Mouse (Mus musculus) liver, adult 2 months (tissue): ENCODE results near the gene Tut1. TPM values are rescaled to one million over a fixed set of nuclear protein-coding genes. Genes with fewer than 3 reads are reported as not detected.

ENCODE experiments used
- DNase-seq: peaks from one replicate; pipeline ENCODE4 v3.0.0-alpha.2; 2011; ENCODE audit warnings: low read depth, low spot score; ENCODE audit errors: extremely low read depth
- H3K27ac ChIP-seq: fragments of 200-500 bp; replicated peaks from 2 replicates; pipeline ENCODE4 v1.5.1; 2012; ENCODE audit warnings: low read depth, mild to moderate bottlenecking, control low read depth, inconsistent platforms, low read length; ENCODE audit not compliant: insufficient read depth
- H3K27me3 ChIP-seq: fragments of 200-500 bp; 2 replicates; pipeline ENCODE4 v1.6.1; 2012; ENCODE audit warnings: mild to moderate bottlenecking, moderate library complexity, low read length, inconsistent platforms; ENCODE audit not compliant: control insufficient read depth, insufficient read depth
- H3K36me3 ChIP-seq: fragments of 200-500 bp; 2 replicates; pipeline ENCODE4 v1.6.1; 2012; ENCODE audit warnings: low read length, inconsistent platforms; ENCODE audit not compliant: control insufficient read depth, insufficient read depth
- H3K4me1 ChIP-seq: fragments of 200-500 bp; 2 replicates; pipeline ENCODE4 v1.6.1; 2011; ENCODE audit warnings: low read length; ENCODE audit not compliant: control insufficient read depth, insufficient read depth
- H3K4me3 ChIP-seq: fragments of 200-500 bp; 2 replicates; pipeline ENCODE4 v1.5.1; 2011; ENCODE audit warnings: low read depth, mild to moderate bottlenecking, control low read depth, low read length, moderate library complexity; ENCODE audit not compliant: insufficient read depth
- H3K79me2 ChIP-seq: fragments of 200-500 bp; 2 replicates; pipeline ENCODE4 v1.6.1; 2012; ENCODE audit warnings: inconsistent platforms, mild to moderate bottlenecking, low read length, moderate library complexity; ENCODE audit not compliant: control insufficient read depth, insufficient read depth
- H3K9ac ChIP-seq: fragments of 200-500 bp; 2 replicates; pipeline ENCODE4 v1.6.1; 2012; ENCODE audit warnings: low read depth, mild to moderate bottlenecking, control low read depth, inconsistent platforms, low read length
- CTCF ChIP-seq: fragments of 200-500 bp; IDR thresholded peaks from 2 replicates; pipeline ENCODE4 v1.5.1; 2011; ENCODE audit warnings: low read depth, low read length, control low read depth
- POLR2A ChIP-seq: fragments of 200-500 bp; IDR thresholded peaks from 2 replicates; pipeline ENCODE4 v1.6.1; 2011; ENCODE audit warnings: low read length, control low read depth; ENCODE audit not compliant: insufficient read depth; ENCODE audit errors: extremely low read depth
- WGBS: fragments of 180-500 bp; shearing (Covaris S2); methylation state at CpG from one replicate; pipeline ENCODE4 v1.1.7; 2018; 5-methylcytosine and 5-hydroxymethylcytosine counted together
- polyA plus RNA-seq: library from polyadenylated mRNA; depleted of rRNA; stranded (reverse); fragments of >200 nt; gene quantifications from 2 replicates; pipeline ENCODE4 v1.2.3, GENCODE M21; 2012
- total RNA-seq: library from RNA; depleted of rRNA; stranded (reverse); fragments of >200 nt; gene quantifications from 2 replicates; pipeline ENCODE4 v1.2.3, GENCODE M21; 2014

Tut1 gene
- total and polyA plus RNA-seq, 2 experiments = 6.2 to 14.6 TPM

- H3K27me3 ChIP-seq = no peaks in the 10 kb centered on the region
- peaks cover 8% of the 10 kb centered on the region; the same call in 1 of the 2 replicates for H3K36me3 ChIP-seq
- peak overlapping the region; percentile 43 for H3K27ac ChIP-seq
- 28% methylated on average over 16 of the region's 16 CpGs for WGBS
- TF ChIP-seq POLR2A (no peak), CTCF (no peak)
- H3K79me2 ChIP-seq = no peaks in the 10 kb centered on the region
- H3K9ac ChIP-seq = peak overlapping the region; percentile 6; the same call in 1 of the 2 replicates
- no peak for DNase-seq
- peak overlapping the region; percentile 82; the same call in 1 of the 2 replicates for H3K4me3 ChIP-seq
- peaks cover 9% of the 10 kb centered on the region for H3K4me1 ChIP-seq
Observed at GRCm38 (mm10) chr19:8928689-8929223, 24.9 kb upstream of the Tut1 start.

GRCm38 (mm10) chr19:8929224-8930088 is 24.2 kb upstream of the Tut1 start, which contains the start of the genes Rom1 and Eml3:
Gene Rom1, minus strand, starts transcription at chr19:8929356.
Gene Eml3, plus strand, starts transcription at chr19:8929552.
- H3K79me2 ChIP-seq = no peaks in the 10 kb centered on the region
- DNase-seq = peak; percentile 84
- peak within 1 kb of the TSS; percentile 80 for H3K27ac ChIP-seq
- H3K27me3 ChIP-seq = no peaks in the 10 kb centered on the region
- H3K36me3 ChIP-seq = peaks cover 9% of the 10 kb centered on the region; the same call in 1 of the 2 replicates
- peak; percentile 34; the same call in 1 of the 2 replicates for TF ChIP-seq POLR2A
- TF ChIP-seq CTCF = 0 out of 2 replicates have a peak, but pooled peaks have one; percentile 13
- H3K4me3 ChIP-seq = peak within 1 kb of the TSS; percentile 82
- WGBS = under 1% methylated on average over 65 of the region's 74 CpGs
- H3K9ac ChIP-seq = peak within 1 kb of the TSS; percentile 96
- peaks cover 9% of the 10 kb centered on the region for H3K4me1 ChIP-seq

- Histone ChIP-seq H3K36me3 (peaks cover 10% of the 10 kb centered on the region; the same call in 1 of the 2 replicates), H3K4me3 (peak overlapping the region; percentile 82), H3K27ac (peak overlapping the region; percentile 80), H3K9ac (peak overlapping the region; percentile 96), H3K27me3 (no peaks in the 10 kb centered on the region), H3K79me2 (no peaks in the 10 kb centered on the region), H3K4me1 (peaks cover 9% of the 10 kb centered on the region)
- TF ChIP-seq CTCF = no peak
- no peak for TF ChIP-seq POLR2A
- DNase-seq = no peak
- 1% methylated on average over 11 of the region's 11 CpGs for WGBS
Observed at GRCm38 (mm10) chr19:8930117-8930516, 23.5 kb upstream of the Tut1 start.

- TF ChIP-seq CTCF = no peak
- TF ChIP-seq POLR2A = no peak
- no peak overlapping the region for H3K4me3 ChIP-seq
- no peaks in the 10 kb centered on the region for H3K27me3 ChIP-seq
- H3K9ac ChIP-seq = no peak overlapping the region
- H3K4me1 ChIP-seq = peaks cover 9% of the 10 kb centered on the region
- 84% methylated on average over 7 of the region's 7 CpGs for WGBS
- peaks cover 13% of the 10 kb centered on the region; the same call in 1 of the 2 replicates for H3K36me3 ChIP-seq
- no peaks in the 10 kb centered on the region for H3K79me2 ChIP-seq
- H3K27ac ChIP-seq = no peak overlapping the region
- DNase-seq = no peak
Observed at GRCm38 (mm10) chr19:8930771-8931170, 22.9 kb upstream of the Tut1 start.

GRCm38 (mm10) chr19:8936736-8937135 is 16.9 kb upstream of the Tut1 start:
- H3K9ac ChIP-seq = no peak overlapping the region
- H3K79me2 ChIP-seq = no peaks in the 10 kb centered on the region
- 63% methylated on average over 2 of the region's 2 CpGs for WGBS
- no peak overlapping the region for H3K4me3 ChIP-seq
- TF ChIP-seq CTCF = no peak
- no peak for TF ChIP-seq POLR2A
- no peaks in the 10 kb centered on the region for H3K27me3 ChIP-seq
- H3K4me1 ChIP-seq = peaks cover 5% of the 10 kb centered on the region; the same call in 1 of the 2 replicates
- no peak overlapping the region for H3K27ac ChIP-seq
- H3K36me3 ChIP-seq = peaks cover 14% of the 10 kb centered on the region; the same call in 1 of the 2 replicates
- DNase-seq = peak; percentile 57
